Mouse (Mus musculus) heart, embryonic 15.5 days (tissue): ENCODE results near the gene Zfp346. TPM values are rescaled to one million over a fixed set of nuclear protein-coding genes. Genes with fewer than 3 reads are reported as not detected.

Experiments used
- ATAC-seq: fragments of 200-750 bp; cut with Nextera tagmentation; replicated peaks from 2 replicates; pipeline ENCODE4 v1.8.0; 2017; ENCODE audit warnings: low read depth, moderate TSS enrichment; ENCODE audit not compliant: insufficient number of reproducible peaks, insufficient read depth, low FRiP score
- H3K27ac ChIP-seq: fragments of 300-500 bp; sonication (generic); 2 replicates; pipeline ENCODE4 v1.5.1; 2015; ENCODE audit warnings: mild to moderate bottlenecking, inconsistent platforms
- H3K27me3 ChIP-seq: fragments of 300-500 bp; sonication (generic); 2 replicates; pipeline ENCODE4 v1.6.1; 2015; ENCODE audit warnings: inconsistent platforms
- H3K36me3 ChIP-seq: fragments of 300-500 bp; sonication (generic); 2 replicates; pipeline ENCODE4 v1.6.1; 2015; ENCODE audit warnings: mild to moderate bottlenecking, inconsistent platforms
- H3K4me1 ChIP-seq: fragments of 300-500 bp; sonication (generic); replicated peaks from 2 replicates; pipeline ENCODE4 v1.6.1; 2015; ENCODE audit warnings: inconsistent platforms
- H3K4me2 ChIP-seq: fragments of 300-500 bp; sonication (generic); 2 replicates; pipeline ENCODE4 v1.6.1; 2015; ENCODE audit warnings: inconsistent platforms, mild to moderate bottlenecking, moderate library complexity
- H3K4me3 ChIP-seq: fragments of 300-500 bp; sonication (generic); 2 replicates; pipeline ENCODE4 v1.5.1; 2015; ENCODE audit warnings: mild to moderate bottlenecking, inconsistent platforms
- H3K9ac ChIP-seq: fragments of 300-500 bp; sonication (generic); 2 replicates; pipeline ENCODE4 v1.6.1; 2015; ENCODE audit warnings: mild to moderate bottlenecking, inconsistent platforms
- H3K9me3 ChIP-seq: fragments of 300-500 bp; sonication (generic); replicated peaks from 2 replicates; pipeline ENCODE4 v1.6.1; 2016; ENCODE audit warnings: inconsistent platforms
- WGBS: fragments of 180-500 bp; shearing (Covaris S2); methylation state at CpG from one replicate; pipeline ENCODE4 v1.1.7; 2015; ENCODE audit warnings: mixed read lengths; 5-methylcytosine and 5-hydroxymethylcytosine counted together
- polyA plus RNA-seq: library from polyadenylated mRNA; unstranded; fragments of >200 nt; fragmentation: Nextera tagmentation; extraction: Ambion mirVana; gene quantifications from 2 replicates; pipeline ENCODE4 v1.2.1, GENCODE M21; 2015

Zfp346 gene
- polyA plus RNA-seq, 1 experiment from 2014 or later = 16.6 TPM

DNA sequence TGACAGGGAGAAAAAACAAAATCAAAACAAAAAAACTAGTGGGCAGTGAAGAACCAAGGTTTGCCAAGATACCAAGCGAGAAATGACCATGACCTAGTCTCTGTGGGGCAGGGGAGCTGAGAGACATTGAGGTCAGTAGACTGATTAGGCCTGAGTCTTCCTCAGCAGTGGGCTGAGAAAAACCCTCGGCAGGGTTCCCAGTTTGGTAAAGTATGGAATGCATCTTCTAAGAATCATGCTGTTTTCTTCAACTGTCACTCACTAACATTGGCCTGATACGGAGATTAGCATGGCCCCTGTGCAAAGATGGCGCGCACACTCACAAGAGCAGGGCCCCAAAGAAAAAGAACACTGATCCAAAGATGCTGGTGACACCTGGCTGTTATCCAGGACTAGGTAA is 48.8 kb downstream of the Zfp346 start:
- Histone ChIP-seq H3K9me3 (no peaks in the 10 kb centered on the region), H3K27ac (no peak overlapping the region), H3K27me3 (peaks cover 45% of the 10 kb centered on the region), H3K36me3 (no peaks in the 10 kb centered on the region), H3K9ac (no peak overlapping the region), H3K4me3 (no peak overlapping the region), H3K4me2 (no peak overlapping the region), H3K4me1 (peaks cover 9% of the 10 kb centered on the region)
- no peak for ATAC-seq
- WGBS = 81% methylated on average over 5 of the region's 5 CpGs

DNA sequence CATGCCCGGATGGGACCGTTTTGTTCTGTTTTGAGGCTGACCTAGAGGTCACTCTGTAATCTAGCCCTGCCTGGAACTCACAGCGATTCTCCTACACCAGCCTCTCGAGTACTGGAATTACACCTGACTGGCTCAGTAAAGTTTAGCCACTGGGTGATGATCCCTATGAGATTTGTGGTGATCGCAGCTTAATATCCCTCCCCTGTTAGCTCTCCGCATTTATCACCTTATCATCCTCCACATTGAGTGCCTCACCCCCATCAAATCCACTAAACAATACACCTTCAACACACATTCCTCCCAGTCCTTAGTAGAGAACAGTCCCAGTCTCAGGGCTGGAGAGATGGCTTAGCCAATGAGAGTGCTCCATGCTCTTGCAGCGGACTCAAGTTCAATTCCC is 57.3 kb downstream of the Zfp346 start:
- Histone ChIP-seq H3K4me3 (no peak overlapping the region), H3K27me3 (no peaks in the 10 kb centered on the region), H3K9ac (no peak overlapping the region), H3K9me3 (no peaks in the 10 kb centered on the region), H3K27ac (no peak overlapping the region), H3K36me3 (no peaks in the 10 kb centered on the region), H3K4me1 (no peaks in the 10 kb centered on the region), H3K4me2 (no peak overlapping the region)
- ATAC-seq = no peak
- WGBS = 50% methylated on average over 7 of the region's 7 CpGs

DNA sequence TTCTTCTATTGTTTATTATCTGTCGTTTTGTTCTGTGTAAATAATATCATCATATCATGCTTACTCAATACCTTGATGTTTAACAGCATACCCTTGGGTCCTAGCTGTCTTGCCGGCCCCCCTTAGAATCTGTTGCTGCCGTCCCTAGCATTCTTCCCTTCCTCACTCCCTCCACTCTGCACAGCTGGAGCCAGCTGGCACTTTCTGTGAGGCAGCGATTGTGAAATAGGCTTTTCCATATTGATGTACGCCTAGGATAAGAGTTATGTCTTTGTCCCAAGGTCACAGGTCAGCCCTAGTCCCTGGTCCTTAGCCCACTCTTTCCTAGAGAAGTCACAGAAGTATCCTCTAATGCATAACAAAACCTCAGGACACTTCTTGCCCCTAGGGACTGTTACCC is 58.4 kb downstream of the Zfp346 start:
- no peaks in the 10 kb centered on the region for H3K9me3 ChIP-seq

DNA sequence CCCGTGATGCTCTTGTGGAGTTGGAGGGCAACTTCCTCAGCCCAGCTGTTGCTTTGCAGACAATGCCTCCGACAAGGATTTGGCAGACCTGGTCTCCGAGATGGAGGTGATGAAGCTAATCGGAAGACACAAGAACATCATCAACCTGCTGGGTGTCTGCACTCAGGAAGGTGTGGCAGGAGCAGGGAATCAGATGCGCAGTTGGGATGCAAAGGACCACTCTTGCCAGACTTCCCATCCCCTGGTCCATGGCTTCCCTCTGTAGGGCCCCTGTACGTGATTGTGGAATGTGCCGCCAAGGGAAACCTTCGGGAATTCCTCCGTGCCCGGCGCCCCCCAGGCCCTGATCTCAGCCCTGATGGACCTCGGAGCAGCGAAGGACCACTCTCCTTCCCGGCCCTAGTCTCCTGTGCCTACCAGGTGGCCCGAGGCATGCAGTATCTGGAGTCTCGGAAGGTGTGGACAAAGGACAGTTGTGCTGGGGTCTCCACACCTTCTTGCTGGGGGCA is 60.8 kb downstream of the Zfp346 start:
- Histone ChIP-seq H3K9ac (no peak overlapping the region), H3K9me3 (no peaks in the 10 kb centered on the region), H3K27me3 (no peaks in the 10 kb centered on the region), H3K4me3 (no peak overlapping the region), H3K4me1 (peaks cover under 1% of the 10 kb centered on the region; the same call in 1 of the 2 replicates), H3K27ac (no peak overlapping the region), H3K36me3 (no peaks in the 10 kb centered on the region), H3K4me2 (no peak overlapping the region)
- WGBS = 87% methylated on average over 16 of the region's 16 CpGs
- no peak for ATAC-seq

More for the DNA sequence above, 58.4 kb downstream of the Zfp346 start:
- Histone ChIP-seq H3K36me3 (no peaks in the 10 kb centered on the region), H3K27ac (no peak overlapping the region), H3K4me3 (no peak overlapping the region), H3K4me1 (no peaks in the 10 kb centered on the region), H3K9ac (no peak overlapping the region), H3K4me2 (no peak overlapping the region), H3K27me3 (no peaks in the 10 kb centered on the region)
- ATAC-seq = no peak
- 54% methylated on average over 5 of the region's 5 CpGs for WGBS

DNA sequence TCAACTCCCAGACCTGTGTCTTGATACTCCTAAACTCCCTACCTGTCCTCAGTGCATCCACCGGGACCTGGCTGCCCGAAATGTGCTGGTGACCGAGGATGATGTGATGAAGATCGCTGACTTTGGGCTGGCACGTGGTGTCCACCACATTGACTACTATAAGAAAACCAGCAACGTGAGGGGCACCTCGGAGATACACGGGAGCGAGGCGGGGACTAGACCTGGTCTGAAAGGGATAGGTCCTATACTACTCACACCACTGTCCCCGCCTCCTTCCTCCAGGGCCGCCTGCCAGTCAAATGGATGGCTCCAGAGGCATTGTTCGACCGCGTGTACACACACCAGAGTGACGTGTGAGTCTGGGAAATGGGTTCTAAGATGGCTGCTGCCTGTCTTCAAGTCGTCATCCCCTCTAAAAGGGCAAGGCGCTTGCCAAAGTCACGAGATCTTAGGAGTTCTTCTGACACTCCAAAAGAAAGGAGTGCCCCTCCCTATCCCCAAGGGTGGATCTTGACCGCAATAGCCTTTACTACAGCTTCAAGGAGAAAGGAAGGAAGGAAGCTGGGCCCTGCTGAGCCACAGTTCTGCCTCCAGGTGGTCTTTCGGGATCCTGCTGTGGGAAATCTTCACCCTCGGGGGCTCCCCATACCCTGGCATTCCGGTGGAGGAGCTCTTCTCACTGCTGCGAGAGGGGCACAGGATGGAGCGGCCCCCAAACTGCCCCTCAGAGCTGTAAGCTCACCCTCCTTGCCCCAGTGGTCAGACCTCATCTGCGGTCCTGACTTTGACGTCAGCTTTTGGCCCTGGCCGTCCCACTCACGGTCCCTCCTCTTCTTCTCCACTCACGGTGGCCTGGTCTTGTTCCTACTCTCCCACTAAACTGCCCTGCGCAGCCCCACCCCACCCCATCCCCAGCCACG is 62.0 kb downstream of the Zfp346 start:
- no peak for ATAC-seq
- Histone ChIP-seq H3K27ac (no peak overlapping the region), H3K36me3 (no peaks in the 10 kb centered on the region), H3K27me3 (no peaks in the 10 kb centered on the region), H3K9me3 (no peaks in the 10 kb centered on the region), H3K4me1 (peaks cover 12% of the 10 kb centered on the region), H3K4me2 (no peak overlapping the region), H3K9ac (no peak overlapping the region), H3K4me3 (no peak overlapping the region)
- 85% methylated on average over 32 of the region's 32 CpGs for WGBS

DNA sequence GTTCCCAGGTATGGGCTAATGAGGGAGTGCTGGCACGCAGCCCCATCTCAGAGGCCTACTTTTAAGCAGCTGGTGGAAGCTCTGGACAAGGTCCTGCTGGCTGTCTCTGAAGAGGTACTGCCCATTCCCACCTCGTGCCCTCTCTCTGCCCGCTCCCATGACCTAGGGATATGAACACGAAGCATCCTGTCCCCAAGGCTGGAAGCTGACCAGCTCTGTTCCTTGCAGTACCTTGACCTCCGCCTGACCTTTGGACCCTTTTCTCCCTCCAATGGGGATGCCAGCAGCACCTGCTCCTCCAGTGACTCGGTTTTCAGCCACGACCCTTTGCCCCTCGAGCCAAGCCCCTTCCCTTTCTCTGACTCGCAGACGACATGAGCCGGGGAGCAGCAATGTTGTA is 62.7 kb downstream of the Zfp346 start:
- no peaks in the 10 kb centered on the region for H3K9me3 ChIP-seq
- ATAC-seq = no peak
- H3K4me2 ChIP-seq = no peak overlapping the region
- no peak overlapping the region for H3K27ac ChIP-seq
- H3K4me1 ChIP-seq = peaks cover 16% of the 10 kb centered on the region
- 77% methylated on average over 11 of the region's 11 CpGs for WGBS
- H3K36me3 ChIP-seq = no peaks in the 10 kb centered on the region
- H3K9ac ChIP-seq = no peak overlapping the region
- no peak overlapping the region for H3K4me3 ChIP-seq
- H3K27me3 ChIP-seq = no peaks in the 10 kb centered on the region

DNA sequence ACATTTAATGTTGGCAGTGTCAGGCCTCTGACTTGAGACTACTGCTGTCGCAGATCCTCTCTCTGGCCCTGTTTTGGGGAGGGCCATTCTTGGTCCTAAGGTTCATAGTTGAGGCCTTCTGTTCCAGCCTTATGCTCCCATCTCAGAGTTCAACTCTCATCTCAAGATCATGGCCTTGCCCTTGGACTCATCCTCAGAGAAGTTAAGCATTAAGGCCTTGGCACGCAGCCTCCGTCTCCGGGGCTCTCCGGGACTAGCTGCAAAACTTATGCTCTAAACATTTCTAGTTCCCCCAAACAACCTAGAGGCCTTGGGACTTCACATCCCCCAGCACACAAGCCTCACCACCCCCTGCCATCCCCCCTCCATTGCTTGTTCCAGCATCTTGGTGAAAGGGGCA is 63.1 kb downstream of the Zfp346 start:
- Histone ChIP-seq H3K27ac (peak overlapping the region; percentile 24; the same call in 1 of the 2 replicates), H3K4me3 (no peak overlapping the region), H3K4me1 (peaks cover 16% of the 10 kb centered on the region), H3K36me3 (no peaks in the 10 kb centered on the region), H3K9ac (no peak overlapping the region), H3K4me2 (no peak overlapping the region), H3K27me3 (no peaks in the 10 kb centered on the region), H3K9me3 (no peaks in the 10 kb centered on the region)
- 86% methylated on average over 5 of the region's 5 CpGs for WGBS
- ATAC-seq = no peak

DNA sequence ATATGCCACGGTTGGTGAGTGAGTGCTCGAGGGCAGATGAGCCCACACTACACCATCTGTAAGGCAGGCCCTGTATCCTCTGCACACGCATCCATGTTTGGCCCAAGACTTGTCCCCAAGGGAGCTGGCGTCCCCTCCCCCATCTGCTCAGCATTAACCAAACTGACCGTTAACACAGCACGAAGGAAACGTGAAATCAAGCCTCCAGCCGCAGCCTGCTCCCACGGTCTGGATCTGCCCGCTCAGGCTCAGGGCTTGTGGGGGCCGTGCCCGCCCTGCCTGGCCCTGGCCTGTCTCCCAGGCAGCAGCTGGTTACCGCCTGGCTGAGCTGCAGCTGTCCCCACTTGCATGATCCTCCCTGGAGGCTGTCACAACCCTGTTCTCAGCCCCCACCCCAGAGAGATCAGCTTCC is 63.9 kb downstream of the Zfp346 start:
- ATAC-seq = peak; percentile 56; the same call in 1 of the 2 replicates
- Histone ChIP-seq H3K9me3 (no peaks in the 10 kb centered on the region), H3K4me2 (no peak overlapping the region), H3K4me1 (peaks cover 16% of the 10 kb centered on the region), H3K27ac (peak overlapping the region; percentile 24), H3K9ac (no peak overlapping the region), H3K36me3 (no peaks in the 10 kb centered on the region), H3K27me3 (no peaks in the 10 kb centered on the region), H3K4me3 (no peak overlapping the region)
- 66% methylated on average over 13 of the region's 13 CpGs for WGBS

DNA sequence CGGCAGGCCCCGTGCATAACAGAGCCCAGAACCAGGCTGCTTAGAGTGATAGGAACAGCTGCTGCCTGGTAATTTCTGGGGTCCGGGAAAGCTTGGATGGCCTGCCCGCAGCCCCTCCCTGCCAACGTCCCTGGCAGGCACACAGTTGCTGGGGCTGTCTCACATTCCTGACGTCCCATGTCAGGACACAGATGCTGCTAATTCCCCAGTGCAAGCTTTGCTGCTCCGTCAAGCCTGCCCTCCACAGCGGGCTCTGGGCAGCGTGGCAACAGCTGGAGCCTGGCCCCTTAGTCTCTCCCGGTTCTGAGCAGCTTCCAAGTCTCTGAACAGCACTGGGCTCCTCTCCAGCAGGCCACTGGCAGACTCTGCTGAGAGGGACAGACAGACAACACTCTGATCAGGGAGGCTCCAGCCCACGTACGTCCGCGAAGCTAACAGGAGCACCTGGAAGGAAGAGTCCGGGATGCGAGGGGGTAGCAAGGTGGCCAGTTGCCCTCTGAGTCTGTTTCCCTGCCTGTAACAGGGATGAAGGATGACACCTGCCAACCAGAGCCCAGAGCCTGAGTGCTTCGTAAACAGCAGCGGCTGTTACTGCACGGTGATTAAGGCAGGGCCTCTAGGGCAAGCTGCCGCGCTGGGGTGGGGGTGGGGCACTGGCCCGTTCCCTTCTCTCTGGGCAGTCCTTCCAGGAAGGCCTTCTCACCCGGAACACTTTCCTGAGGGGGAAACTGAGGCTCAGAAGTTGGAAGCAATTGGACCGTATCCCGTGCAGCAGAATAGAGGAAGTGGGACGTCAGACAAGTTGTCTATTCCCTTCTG is 66.6 kb downstream of the Zfp346 start:
- Histone ChIP-seq H3K4me3 (peak overlapping the region; percentile 23), H3K4me1 (peaks cover 16% of the 10 kb centered on the region), H3K9ac (peak overlapping the region; percentile 14; the same call in 1 of the 2 replicates), H3K4me2 (peak overlapping the region; percentile 58), H3K27me3 (no peaks in the 10 kb centered on the region), H3K9me3 (no peaks in the 10 kb centered on the region), H3K36me3 (no peaks in the 10 kb centered on the region), H3K27ac (peak overlapping the region; percentile 60)
- 16% methylated on average over 26 of the region's 26 CpGs for WGBS
- peak; percentile 34 for ATAC-seq

DNA sequence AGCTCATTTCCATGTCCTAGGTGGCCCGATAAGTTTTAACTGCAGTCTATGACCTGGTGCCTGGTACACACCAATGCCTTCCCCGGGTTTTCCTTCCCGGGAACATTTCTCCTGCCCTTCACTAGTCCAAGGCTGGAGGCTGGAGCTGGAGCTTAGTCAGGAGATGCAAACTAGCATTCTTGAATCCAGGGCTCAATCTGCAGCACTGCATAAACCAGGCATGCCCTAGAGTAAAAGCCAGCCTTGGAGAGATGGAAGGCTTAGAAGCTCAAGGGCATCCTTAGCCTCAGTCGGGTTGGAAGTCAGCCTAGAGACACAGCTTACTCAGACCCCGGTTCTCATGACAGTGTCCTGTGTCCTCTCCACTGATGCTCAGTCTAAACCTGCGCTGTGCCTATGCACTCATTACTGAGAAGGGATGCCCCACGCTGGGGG is 67.2 kb downstream of the Zfp346 start:
- H3K4me1 ChIP-seq = peaks cover 16% of the 10 kb centered on the region
- WGBS = 49% methylated on average over 7 of the region's 7 CpGs

DNA sequence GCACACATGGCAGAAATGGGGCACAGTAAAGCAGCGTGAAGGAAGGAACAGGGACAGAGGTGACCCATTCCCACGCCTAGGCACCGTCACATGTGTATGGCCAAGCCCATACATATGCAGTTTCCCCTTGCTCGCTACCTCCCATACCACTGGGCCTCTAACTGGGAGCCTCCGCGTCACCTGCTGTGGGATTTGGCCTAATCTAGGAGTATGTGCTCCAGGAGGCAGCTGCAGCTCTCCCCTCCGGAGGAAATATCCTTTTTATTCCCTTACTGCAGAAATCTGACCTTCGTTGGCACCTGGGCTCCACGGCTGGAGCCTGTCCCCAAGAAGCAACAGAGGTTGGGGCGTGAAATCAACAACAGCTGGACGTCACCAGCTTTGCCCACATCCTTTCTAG is 69.2 kb downstream of the Zfp346 start:
- no peak overlapping the region for H3K4me3 ChIP-seq
- WGBS = 75% methylated on average over 11 of the region's 11 CpGs
- no peak; the same call in 1 of the 2 replicates for ATAC-seq
- no peaks in the 10 kb centered on the region for H3K9me3 ChIP-seq
- no peak overlapping the region for H3K27ac ChIP-seq
- H3K36me3 ChIP-seq = no peaks in the 10 kb centered on the region
- H3K4me1 ChIP-seq = peaks cover 16% of the 10 kb centered on the region
- H3K4me2 ChIP-seq = no peak overlapping the region
- no peak overlapping the region for H3K9ac ChIP-seq
- no peaks in the 10 kb centered on the region for H3K27me3 ChIP-seq

More for the DNA sequence above, 67.2 kb downstream of the Zfp346 start:
- Histone ChIP-seq H3K9ac (no peak overlapping the region), H3K36me3 (no peaks in the 10 kb centered on the region), H3K9me3 (no peaks in the 10 kb centered on the region), H3K4me3 (peak overlapping the region; percentile 23; the same call in 1 of the 2 replicates), H3K4me2 (peak overlapping the region; percentile 58), H3K27ac (no peak overlapping the region), H3K27me3 (no peaks in the 10 kb centered on the region)
- ATAC-seq = no peak
